Mouse (Mus musculus) forebrain, embryonic 15.5 days (tissue): ENCODE results near the gene Atf1. TPM values are rescaled to one million over a fixed set of nuclear protein-coding genes. Genes with fewer than 3 reads are reported as not detected.
"Not testable (repeated sequence)": the region's sequence is repeated elsewhere in the genome, so short reads cannot be mapped to it uniquely, and the experiment has no call there.

Source experiments
- ATAC-seq: fragments of 200-750 bp; cut with Nextera tagmentation; replicated peaks from 2 replicates; pipeline ENCODE4 v1.8.0; 2017; ENCODE audit warnings: mild to moderate bottlenecking, moderate TSS enrichment, moderate library complexity
- H3K27ac ChIP-seq: fragments of 300-500 bp; sonication (generic); replicated peaks from 2 replicates; pipeline ENCODE4 v1.5.1; 2015; ENCODE audit warnings: mild to moderate bottlenecking, inconsistent platforms
- H3K27me3 ChIP-seq: fragments of 300-500 bp; sonication (generic); 2 replicates; pipeline ENCODE4 v1.6.1; 2015; ENCODE audit warnings: inconsistent platforms
- H3K36me3 ChIP-seq: fragments of 300-500 bp; sonication (generic); 2 replicates; pipeline ENCODE4 v1.6.1; 2015; ENCODE audit warnings: mild to moderate bottlenecking, inconsistent platforms
- H3K4me1 ChIP-seq: fragments of 300-500 bp; sonication (generic); 2 replicates; pipeline ENCODE4 v1.6.1; 2015; ENCODE audit warnings: inconsistent platforms
- H3K4me2 ChIP-seq: fragments of 300-500 bp; sonication (generic); replicated peaks from 2 replicates; pipeline ENCODE4 v1.6.1; 2015; ENCODE audit warnings: mild to moderate bottlenecking, inconsistent platforms
- H3K4me3 ChIP-seq: fragments of 300-500 bp; sonication (generic); 2 replicates; pipeline ENCODE4 v1.5.1; 2015; ENCODE audit warnings: mild to moderate bottlenecking, inconsistent platforms
- H3K9ac ChIP-seq: fragments of 300-500 bp; sonication (generic); replicated peaks from 2 replicates; pipeline ENCODE4 v1.6.1; 2015; ENCODE audit warnings: mild to moderate bottlenecking, inconsistent platforms
- H3K9me3 ChIP-seq: fragments of 300-500 bp; sonication (generic); 2 replicates; pipeline ENCODE4 v1.6.1; 2016; ENCODE audit warnings: inconsistent platforms
- WGBS: fragments of 180-500 bp; shearing (Covaris S2); methylation state at CpG from one replicate; pipeline ENCODE4 v1.1.7; 2015; ENCODE audit warnings: mixed read lengths; 5-methylcytosine and 5-hydroxymethylcytosine counted together
- polyA plus RNA-seq: library from polyadenylated mRNA; unstranded; fragments of >200 nt; fragmentation: Nextera tagmentation; extraction: Ambion mirVana; gene quantifications from 2 replicates; pipeline ENCODE4 v1.2.1, GENCODE M21; 2015

Gene Atf1
- polyA plus RNA-seq, 1 experiment from 2014 or later: 19.9 TPM

DNA sequence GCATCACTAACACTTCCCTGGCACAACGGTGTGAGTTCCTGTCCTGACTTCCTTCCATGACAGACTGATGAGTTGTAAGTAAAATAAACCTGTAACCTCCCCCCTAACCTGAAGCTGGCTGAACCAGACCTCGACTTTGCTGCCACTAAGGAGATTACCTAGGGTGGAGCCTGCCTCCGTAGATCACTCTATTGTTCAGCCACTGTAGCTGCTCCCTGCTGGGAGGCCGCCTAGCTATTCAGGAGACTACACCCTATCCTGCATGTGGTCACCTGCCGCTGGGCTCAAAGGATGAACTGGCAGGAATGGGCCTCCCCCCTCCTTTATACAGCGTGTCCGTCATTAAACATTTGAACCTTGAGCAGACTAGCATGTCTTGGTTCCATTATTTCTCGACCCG, 42.2 kb downstream of the Atf1 start:
- WGBS: 10% methylated on average over 9 of the region's 9 CpGs
- no peak for ATAC-seq
- Histone ChIP-seq H3K9me3 (no peaks in the 10 kb centered on the region), H3K9ac (no peak overlapping the region), H3K27me3 (no peaks in the 10 kb centered on the region), H3K4me2 (no peak overlapping the region), H3K36me3 (no peaks in the 10 kb centered on the region), H3K4me3 (no peak overlapping the region), H3K27ac (no peak overlapping the region), H3K4me1 (no peaks in the 10 kb centered on the region)

DNA sequence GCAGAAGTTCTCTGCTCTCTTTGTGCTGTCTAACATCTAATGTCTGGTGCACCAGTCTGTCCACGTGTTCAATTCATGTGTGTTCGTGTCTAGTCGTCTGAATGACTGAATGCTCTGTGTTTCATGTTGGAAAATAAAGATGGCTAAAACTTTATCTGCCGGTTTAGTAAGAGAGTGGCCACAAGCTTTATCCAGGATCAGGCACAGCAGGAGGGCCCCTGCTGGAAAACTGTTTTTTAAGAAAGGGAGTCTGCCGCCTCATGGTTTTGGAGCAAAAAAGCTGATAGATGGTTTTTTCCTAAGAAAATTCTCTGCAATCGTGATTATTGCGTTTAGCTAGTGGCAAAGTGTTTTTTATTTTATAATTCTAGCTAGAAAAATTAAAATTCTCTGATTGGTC, 43.0 kb downstream of the Atf1 start:
- not testable (repeated sequence) for H3K36me3 ChIP-seq, H3K4me3 ChIP-seq, H3K27me3 ChIP-seq, H3K9me3 ChIP-seq, H3K4me2 ChIP-seq, ATAC-seq, H3K27ac ChIP-seq, H3K4me1 ChIP-seq, H3K9ac ChIP-seq
- WGBS: 21% methylated on average over 7 of the region's 7 CpGs

DNA sequence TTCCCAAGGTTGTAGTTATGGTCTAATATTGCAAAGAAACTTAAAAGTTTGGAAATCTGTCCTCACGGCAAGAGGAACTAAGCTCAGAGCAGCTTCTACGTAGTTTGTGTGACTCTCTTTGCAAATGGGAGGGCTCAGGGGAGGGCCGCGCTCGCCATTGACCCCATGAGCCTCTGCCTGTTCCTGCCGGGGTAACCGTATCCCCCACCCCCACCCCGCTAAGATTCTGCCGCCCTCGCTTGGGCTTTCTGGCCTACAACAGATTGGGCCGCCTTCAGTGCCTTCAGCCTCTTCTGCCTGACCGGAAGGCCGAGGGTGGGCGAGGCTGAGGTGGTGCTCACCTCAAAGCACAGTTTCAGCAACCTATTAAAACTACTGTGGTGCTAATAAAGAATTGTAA, 43.8 kb downstream of the Atf1 start:
- Histone ChIP-seq H3K9me3 (no peaks in the 10 kb centered on the region), H3K4me3 (no peak overlapping the region), H3K4me2 (no peak overlapping the region), H3K27ac (no peak overlapping the region), H3K9ac (no peak overlapping the region), H3K4me1 (no peaks in the 10 kb centered on the region), H3K36me3 (no peaks in the 10 kb centered on the region), H3K27me3 (no peaks in the 10 kb centered on the region)
- 60% methylated on average over 14 of the region's 14 CpGs for WGBS
- ATAC-seq: no peak

DNA sequence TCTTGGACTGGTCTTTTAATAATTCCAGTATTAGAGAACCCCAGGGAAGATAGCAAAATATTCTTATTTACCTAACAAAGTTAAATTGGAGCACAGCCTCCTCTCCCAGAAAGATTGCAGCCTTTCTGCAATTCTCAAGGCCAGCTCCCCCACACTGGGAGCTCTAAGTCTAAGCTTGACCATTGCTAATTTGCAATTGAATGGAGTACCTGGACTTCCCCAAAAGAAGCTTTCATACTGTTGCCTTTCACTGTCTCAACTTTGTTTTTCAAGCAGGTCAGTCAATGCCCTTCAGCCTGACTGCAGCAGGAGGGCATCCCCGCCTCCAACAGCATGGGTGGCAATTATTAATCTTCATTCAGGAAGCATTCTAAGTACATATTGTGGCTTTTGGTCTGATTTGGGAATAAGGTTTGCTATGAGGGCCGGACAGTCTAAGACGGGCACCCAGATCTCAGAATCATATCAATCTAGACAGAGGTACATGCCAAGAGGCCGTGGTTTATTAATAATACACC, 46.2 kb downstream of the Atf1 start:
- not testable (repeated sequence) for H3K9me3 ChIP-seq, H3K9ac ChIP-seq, H3K4me2 ChIP-seq, H3K4me1 ChIP-seq, H3K4me3 ChIP-seq, ATAC-seq, H3K27ac ChIP-seq, H3K27me3 ChIP-seq, H3K36me3 ChIP-seq
- 85% methylated on average over 4 of the region's 4 CpGs for WGBS

DNA sequence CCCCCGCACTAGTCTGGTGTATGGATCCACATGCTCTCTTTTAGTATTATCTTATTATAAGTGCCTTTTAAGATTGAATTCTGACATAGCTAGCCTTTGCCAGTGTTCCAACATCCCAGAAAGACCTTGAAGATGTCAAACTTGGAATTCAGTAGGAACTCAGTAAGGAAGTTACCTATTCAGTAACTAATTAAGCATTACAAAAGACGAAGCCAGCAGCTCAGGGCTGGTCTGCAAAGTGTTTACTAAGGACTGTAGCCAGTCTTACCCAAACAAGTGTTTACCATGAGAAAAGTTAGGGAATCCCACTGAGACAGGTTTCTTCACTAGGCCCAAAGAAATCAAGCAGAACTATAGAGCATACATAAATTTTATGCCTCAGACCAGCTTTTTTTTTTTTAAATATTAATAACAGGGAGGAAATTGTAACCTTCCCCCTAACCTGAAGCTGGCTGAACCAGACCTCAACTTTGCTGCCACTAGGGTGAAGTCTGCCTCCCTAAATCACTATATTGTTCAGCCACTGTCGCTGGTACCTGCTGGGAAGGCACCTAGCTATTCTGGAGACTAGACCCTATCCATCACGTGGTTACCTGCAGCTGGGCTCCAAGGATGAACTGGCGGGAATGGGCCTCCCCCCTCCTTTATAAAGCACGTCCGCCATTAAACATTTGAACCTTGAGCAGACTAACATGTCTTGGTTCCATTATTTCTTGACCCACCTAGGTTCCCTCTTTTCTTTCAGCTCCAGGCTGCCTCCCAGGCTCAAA, 47.4 kb downstream of the Atf1 start:
- Histone ChIP-seq H3K27me3 (no peaks in the 10 kb centered on the region), H3K36me3 (no peaks in the 10 kb centered on the region), H3K9me3 (no peaks in the 10 kb centered on the region), H3K4me3 (no peak overlapping the region), H3K9ac (no peak overlapping the region), H3K4me2 (no peak overlapping the region), H3K4me1 (no peaks in the 10 kb centered on the region), H3K27ac (no peak overlapping the region)
- 94% methylated on average over 7 of the region's 7 CpGs for WGBS
- no peak for ATAC-seq

DNA sequence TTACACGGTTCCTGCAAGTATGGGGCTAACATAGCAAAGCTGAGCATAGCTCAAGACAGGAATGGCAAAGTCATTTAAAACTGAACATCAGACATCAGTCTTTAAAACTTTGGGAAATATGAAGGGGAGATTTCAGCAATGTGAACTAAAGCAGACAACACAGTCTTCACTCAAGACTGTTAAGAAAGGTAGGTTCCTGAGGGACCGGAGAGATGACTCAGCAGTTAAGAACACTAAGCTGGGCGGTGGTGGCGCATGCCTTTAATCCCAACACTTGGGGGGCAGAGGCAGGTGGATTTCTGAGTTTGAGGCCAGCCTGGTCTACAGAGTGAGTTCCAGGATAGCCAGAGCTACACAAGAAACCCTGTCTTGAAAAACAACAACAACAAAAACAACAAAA, 48.8 kb downstream of the Atf1 start:
- Histone ChIP-seq H3K4me2 (no peak overlapping the region), H3K4me3 (no peak overlapping the region), H3K4me1 (no peaks in the 10 kb centered on the region), H3K9ac (no peak overlapping the region), H3K27me3 (no peaks in the 10 kb centered on the region), H3K36me3 (no peaks in the 10 kb centered on the region), H3K27ac (no peak overlapping the region), H3K9me3 (no peaks in the 10 kb centered on the region)
- no peak for ATAC-seq
- 94% methylated on average over 4 of the region's 4 CpGs for WGBS

DNA sequence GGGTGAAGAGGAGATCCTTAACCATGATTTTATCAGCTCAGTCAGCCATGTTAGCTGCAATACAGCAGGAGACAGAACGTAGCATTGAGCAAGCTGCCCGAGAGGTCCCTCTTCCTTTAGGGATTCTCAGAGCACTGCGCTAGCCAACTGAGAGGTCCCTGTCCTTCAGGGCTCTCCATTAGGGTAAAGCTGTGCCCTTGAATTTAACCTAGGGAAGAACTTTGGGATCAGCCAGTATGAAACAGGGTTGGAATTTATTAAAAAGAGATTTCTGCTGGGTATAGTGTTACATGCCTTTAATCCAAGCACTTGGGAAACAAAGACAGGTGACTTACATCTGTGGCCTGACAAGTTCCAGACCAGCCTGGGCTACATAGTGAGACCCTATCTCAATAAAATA, 50.0 kb downstream of the Atf1 start:
- no peaks in the 10 kb centered on the region for H3K36me3 ChIP-seq
- H3K4me3 ChIP-seq: no peak overlapping the region
- no peak for ATAC-seq
- no peaks in the 10 kb centered on the region for H3K27me3 ChIP-seq
- 92% methylated on average over 3 of the region's 3 CpGs for WGBS
- no peak overlapping the region for H3K27ac ChIP-seq
- no peak overlapping the region for H3K4me2 ChIP-seq
- H3K9me3 ChIP-seq: no peaks in the 10 kb centered on the region
- H3K4me1 ChIP-seq: no peaks in the 10 kb centered on the region
- H3K9ac ChIP-seq: no peak overlapping the region

DNA sequence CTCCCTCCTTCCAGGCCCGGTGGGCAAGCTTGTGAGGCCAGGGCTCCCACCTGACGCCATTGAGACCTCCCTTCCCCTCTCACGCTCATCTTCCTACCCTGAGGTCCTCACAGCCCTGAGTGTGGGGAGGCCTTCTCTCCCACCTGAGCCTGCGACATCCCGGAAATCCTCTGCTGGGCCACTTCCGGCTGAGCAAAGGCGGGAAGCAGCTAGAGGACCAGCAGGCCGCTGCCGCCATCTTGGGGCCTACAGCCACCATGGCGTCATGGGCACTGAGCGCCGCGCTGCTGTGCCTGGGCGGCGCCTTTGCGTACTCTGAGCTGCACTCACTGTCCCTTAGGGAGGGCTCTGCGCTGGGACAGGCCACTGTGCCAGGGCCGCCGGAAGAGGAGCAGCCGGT, 53.0 kb downstream of the Atf1 start, which contains the start of gene Tmprss12:
TSS of gene Tmprss12 (plus strand) at position 212 of the 400 bp plus-strand sequence.
- H3K4me3 ChIP-seq: no peak within 1 kb of the TSS
- H3K9me3 ChIP-seq: no peaks in the 10 kb centered on the region
- no peaks in the 10 kb centered on the region for H3K36me3 ChIP-seq
- 97% methylated on average over 20 of the region's 20 CpGs for WGBS
- H3K27me3 ChIP-seq: no peaks in the 10 kb centered on the region
- no peak within 1 kb of the TSS for H3K4me2 ChIP-seq
- H3K27ac ChIP-seq: no peak within 1 kb of the TSS
- ATAC-seq: no peak
- H3K9ac ChIP-seq: no peak within 1 kb of the TSS
- no peaks in the 10 kb centered on the region for H3K4me1 ChIP-seq

DNA sequence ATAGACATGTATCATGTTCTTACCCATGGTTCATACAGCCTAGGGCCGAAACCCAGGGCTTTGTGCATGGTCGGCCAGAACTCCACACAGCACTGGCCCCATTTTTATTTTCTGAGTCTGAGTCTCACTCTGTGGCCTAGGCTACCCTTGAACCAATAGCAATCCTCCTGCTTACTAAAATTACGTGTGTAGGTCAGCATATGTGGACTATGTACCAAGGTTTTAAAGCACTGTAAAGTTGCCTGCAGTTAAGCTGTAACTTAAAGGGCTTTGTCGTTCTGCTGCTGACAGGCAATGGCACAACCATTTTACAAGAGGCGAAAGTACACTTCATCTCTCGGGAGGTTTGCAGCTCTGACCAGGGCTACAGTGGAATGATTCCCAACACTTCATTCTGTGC, 61.4 kb downstream of the Atf1 start:
- 95% methylated on average over 6 of the region's 6 CpGs for WGBS
- Histone ChIP-seq H3K36me3 (no peaks in the 10 kb centered on the region), H3K4me2 (no peak overlapping the region), H3K9me3 (no peaks in the 10 kb centered on the region), H3K27ac (no peak overlapping the region), H3K27me3 (no peaks in the 10 kb centered on the region), H3K4me3 (no peak overlapping the region), H3K4me1 (no peaks in the 10 kb centered on the region), H3K9ac (no peak overlapping the region)
- no peak for ATAC-seq

DNA sequence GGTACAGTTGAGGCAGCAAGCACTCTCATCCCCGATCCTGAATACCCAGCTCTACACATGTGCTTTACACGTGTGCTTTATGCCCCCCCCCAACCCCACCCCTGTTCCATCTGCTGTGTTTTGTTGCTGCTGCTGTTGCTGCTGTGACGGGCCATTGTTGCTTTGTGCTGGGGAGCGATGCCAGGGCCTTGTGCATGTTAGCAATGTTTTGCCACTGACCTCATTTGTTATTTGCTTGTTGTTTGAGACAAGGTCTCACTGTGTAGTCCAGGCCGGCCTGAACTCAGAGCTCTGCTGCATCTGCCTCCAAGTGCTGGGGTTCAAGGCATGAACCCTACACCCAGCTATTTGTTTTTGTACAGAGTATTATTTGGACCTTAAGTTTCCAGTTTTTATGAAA, 63.2 kb downstream of the Atf1 start:
- H3K4me2 ChIP-seq: no peak overlapping the region
- 66% methylated on average over 5 of the region's 5 CpGs for WGBS
- no peak overlapping the region for H3K27ac ChIP-seq
- H3K4me3 ChIP-seq: no peak overlapping the region
- no peaks in the 10 kb centered on the region for H3K4me1 ChIP-seq
- no peak overlapping the region for H3K9ac ChIP-seq
- no peaks in the 10 kb centered on the region for H3K36me3 ChIP-seq
- H3K27me3 ChIP-seq: no peaks in the 10 kb centered on the region
- no peaks in the 10 kb centered on the region for H3K9me3 ChIP-seq
- no peak for ATAC-seq

DNA sequence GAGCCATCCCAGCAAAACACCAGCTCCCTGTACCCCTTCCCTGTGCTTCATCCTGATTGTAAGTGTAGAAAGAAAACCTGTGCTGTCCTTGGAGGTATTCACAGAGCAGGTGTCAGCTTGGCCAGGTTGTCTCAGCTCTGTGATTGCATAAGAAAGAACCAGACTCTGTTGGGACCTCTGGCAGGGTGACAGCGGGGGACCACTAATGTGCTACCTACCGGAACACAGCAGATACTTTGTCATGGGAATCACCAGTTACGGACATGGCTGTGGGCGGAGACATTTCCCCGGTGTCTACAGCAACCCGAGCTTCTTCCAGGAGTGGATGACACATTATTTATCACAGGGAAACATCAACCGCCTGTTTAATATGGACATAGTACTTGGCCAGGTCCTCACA, 64.7 kb downstream of the Atf1 start:
- ATAC-seq: no peak
- Histone ChIP-seq H3K27me3 (no peaks in the 10 kb centered on the region), H3K4me2 (no peak overlapping the region), H3K36me3 (no peaks in the 10 kb centered on the region), H3K4me1 (no peaks in the 10 kb centered on the region), H3K27ac (no peak overlapping the region), H3K9me3 (no peaks in the 10 kb centered on the region), H3K9ac (no peak overlapping the region), H3K4me3 (no peak overlapping the region)
- 81% methylated on average over 7 of the region's 7 CpGs for WGBS

DNA sequence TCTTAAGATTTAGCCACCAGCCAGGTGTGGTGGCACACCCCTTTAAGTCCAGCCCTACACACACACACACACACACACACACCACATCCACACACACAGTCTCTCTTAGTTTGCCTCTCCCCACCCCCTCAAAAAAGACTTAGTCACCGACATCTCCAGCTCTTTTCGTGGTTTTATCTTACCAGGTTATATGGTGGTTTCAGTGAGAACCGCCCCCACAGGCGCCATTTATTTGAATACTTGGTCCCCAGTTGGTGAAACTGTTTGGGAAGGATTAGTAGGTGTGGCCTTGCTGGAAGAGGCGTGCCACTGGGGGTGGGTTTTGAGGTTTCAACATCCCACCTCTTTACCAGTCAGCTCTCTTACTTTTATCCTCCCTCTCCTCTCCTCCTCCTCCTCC, 70.2 kb downstream of the Atf1 start:
- Histone ChIP-seq H3K9ac (no peak overlapping the region), H3K27ac (no peak overlapping the region), H3K4me1 (no peaks in the 10 kb centered on the region), H3K36me3 (no peaks in the 10 kb centered on the region), H3K9me3 (no peaks in the 10 kb centered on the region), H3K4me3 (no peak overlapping the region), H3K4me2 (no peak overlapping the region), H3K27me3 (no peaks in the 10 kb centered on the region)
- WGBS: 94% methylated on average over 5 of the region's 5 CpGs
- no peak for ATAC-seq

DNA sequence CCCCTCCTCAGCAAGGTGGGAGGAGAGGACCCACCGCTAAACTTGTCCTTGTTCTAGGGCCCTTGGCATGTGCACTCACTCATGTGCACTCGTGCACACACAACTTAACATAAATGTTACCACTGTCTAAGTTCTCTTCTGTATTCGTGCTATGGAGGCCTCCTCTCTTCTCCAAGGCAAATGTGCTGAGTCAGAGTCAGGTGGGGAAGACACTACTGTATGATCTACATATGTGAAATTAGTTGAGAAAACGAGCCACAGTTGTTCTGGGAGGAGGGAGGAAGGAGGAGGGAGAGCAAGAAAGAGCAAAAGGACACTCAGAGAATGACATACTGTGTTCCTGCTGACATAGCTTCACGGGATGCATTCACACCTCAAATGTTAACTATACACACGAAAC, 72.9 kb downstream of the Atf1 start:
- Histone ChIP-seq H3K4me1 (peaks cover 12% of the 10 kb centered on the region), H3K36me3 (no peaks in the 10 kb centered on the region), H3K9ac (no peak overlapping the region), H3K27ac (no peak overlapping the region), H3K4me2 (no peak overlapping the region), H3K27me3 (no peaks in the 10 kb centered on the region), H3K9me3 (no peaks in the 10 kb centered on the region), H3K4me3 (no peak overlapping the region)
- ATAC-seq: no peak
- 83% methylated on average over 6 of the region's 6 CpGs for WGBS
